Mouse (Mus musculus) neural tube, embryonic 12.5 days (tissue): ENCODE measurements around the gene 2900026A02Rik. TPM values are rescaled to one million over a fixed set of nuclear protein-coding genes. Genes with fewer than 3 reads are reported as not detected.

ENCODE experiments used
- ATAC-seq: fragments of 200-750 bp; cut with Nextera tagmentation; 2 replicates; pipeline ENCODE4 v1.8.0; 2017; ENCODE audit warnings: low read depth, mild to moderate bottlenecking, moderate TSS enrichment, moderate library complexity; ENCODE audit not compliant: low FRiP score
- H3K27ac ChIP-seq: fragments of 300-500 bp; sonication (generic); 2 replicates; pipeline ENCODE4 v1.5.1; 2016
- H3K27me3 ChIP-seq: fragments of 300-500 bp; sonication (generic); replicated peaks from 2 replicates; pipeline ENCODE4 v1.6.1; 2016; ENCODE audit warnings: mild to moderate bottlenecking
- H3K36me3 ChIP-seq: fragments of 300-500 bp; sonication (generic); 2 replicates; pipeline ENCODE4 v1.6.1; 2016; ENCODE audit warnings: mild to moderate bottlenecking
- H3K4me1 ChIP-seq: fragments of 300-500 bp; sonication (generic); 2 replicates; pipeline ENCODE4 v1.6.1; 2016
- H3K4me2 ChIP-seq: fragments of 300-500 bp; sonication (generic); replicated peaks from 2 replicates; pipeline ENCODE4 v1.6.1; 2016; ENCODE audit warnings: mild to moderate bottlenecking
- H3K4me3 ChIP-seq: fragments of 300-500 bp; sonication (generic); 2 replicates; pipeline ENCODE4 v1.5.1; 2016
- H3K9ac ChIP-seq: fragments of 300-500 bp; sonication (generic); 2 replicates; pipeline ENCODE4 v1.6.1; 2016; ENCODE audit warnings: mild to moderate bottlenecking
- H3K9me3 ChIP-seq: fragments of 300-500 bp; sonication (generic); 2 replicates; pipeline ENCODE4 v1.6.1; 2016; ENCODE audit warnings: mild to moderate bottlenecking
- WGBS: fragments of 180-500 bp; shearing (Covaris S2); methylation state at CpG from one replicate; pipeline ENCODE4 v1.1.7; 2016; 5-methylcytosine and 5-hydroxymethylcytosine counted together
- polyA plus RNA-seq: library from polyadenylated mRNA; unstranded; fragments of >200 nt; fragmentation: Nextera tagmentation; extraction: Ambion mirVana; gene quantifications from 2 replicates; pipeline ENCODE4 v1.2.1, GENCODE M21; 2016

Gene 2900026A02Rik
- polyA plus RNA-seq, 1 experiment from 2014 or later = 3.0 TPM

GRCm38 (mm10) chr5:113082356-113083168 lies 138.5 kb downstream of the 2900026A02Rik start:
- H3K27ac ChIP-seq = no peak overlapping the region
- H3K4me3 ChIP-seq = no peak overlapping the region
- no peaks in the 10 kb centered on the region for H3K27me3 ChIP-seq
- 71% methylated on average over 19 of the region's 19 CpGs for WGBS
- no peaks in the 10 kb centered on the region for H3K9me3 ChIP-seq
- no peak for ATAC-seq
- H3K36me3 ChIP-seq = no peaks in the 10 kb centered on the region
- no peak overlapping the region for H3K9ac ChIP-seq
- no peak overlapping the region for H3K4me2 ChIP-seq
- no peaks in the 10 kb centered on the region; the same call in 1 of the 2 replicates for H3K4me1 ChIP-seq

GRCm38 (mm10) chr5:113081439-113081838 lies 139.6 kb downstream of the 2900026A02Rik start, which contains the start of gene Crybb3:
Crybb3 (minus strand) TSS chr5:113081584.
- H3K27me3 ChIP-seq = no peaks in the 10 kb centered on the region
- H3K4me3 ChIP-seq = no peak within 1 kb of the TSS
- 86% methylated on average over 8 of the region's 8 CpGs for WGBS
- no peaks in the 10 kb centered on the region; the same call in 1 of the 2 replicates for H3K4me1 ChIP-seq
- H3K9ac ChIP-seq = no peak within 1 kb of the TSS
- H3K9me3 ChIP-seq = no peaks in the 10 kb centered on the region
- no peaks in the 10 kb centered on the region for H3K36me3 ChIP-seq
- H3K27ac ChIP-seq = no peak within 1 kb of the TSS
- ATAC-seq = no peak
- H3K4me2 ChIP-seq = no peak within 1 kb of the TSS

- Histone ChIP-seq H3K9ac (no peak overlapping the region), H3K27ac (no peak overlapping the region), H3K4me3 (no peak overlapping the region), H3K4me2 (no peak overlapping the region), H3K9me3 (no peaks in the 10 kb centered on the region), H3K36me3 (no peaks in the 10 kb centered on the region), H3K27me3 (no peaks in the 10 kb centered on the region), H3K4me1 (no peaks in the 10 kb centered on the region; the same call in 1 of the 2 replicates)
- ATAC-seq = no peak
- 92% methylated on average over 9 of the region's 9 CpGs for WGBS
Measured at GRCm38 (mm10) chr5:113081020-113081419, 140.0 kb downstream of the 2900026A02Rik start.

- Histone ChIP-seq H3K27me3 (no peaks in the 10 kb centered on the region), H3K9me3 (no peaks in the 10 kb centered on the region), H3K4me2 (peak overlapping the region; percentile 34), H3K27ac (no peak overlapping the region), H3K4me3 (no peak overlapping the region), H3K36me3 (no peaks in the 10 kb centered on the region), H3K4me1 (no peaks in the 10 kb centered on the region; the same call in 1 of the 2 replicates), H3K9ac (no peak overlapping the region)
- ATAC-seq = no peak
- WGBS = 21% methylated on average over 21 of the region's 21 CpGs
Measured at GRCm38 (mm10) chr5:113079783-113080182, 141.3 kb downstream of the 2900026A02Rik start.

- no peaks in the 10 kb centered on the region for H3K27me3 ChIP-seq
- no peak overlapping the region for H3K9ac ChIP-seq
- no peaks in the 10 kb centered on the region; the same call in 1 of the 2 replicates for H3K4me1 ChIP-seq
- H3K4me3 ChIP-seq = no peak overlapping the region
- 72% methylated on average over 5 of the region's 5 CpGs for WGBS
- no peak for ATAC-seq
- no peak overlapping the region for H3K4me2 ChIP-seq
- H3K9me3 ChIP-seq = no peaks in the 10 kb centered on the region
- no peak overlapping the region for H3K27ac ChIP-seq
- H3K36me3 ChIP-seq = no peaks in the 10 kb centered on the region
Measured at GRCm38 (mm10) chr5:113078686-113079085, 142.3 kb downstream of the 2900026A02Rik start.

- Histone ChIP-seq H3K4me2 (no peak within 1 kb of the TSS), H3K27ac (no peak within 1 kb of the TSS), H3K9ac (no peak within 1 kb of the TSS), H3K4me1 (no peaks in the 10 kb centered on the region), H3K4me3 (no peak within 1 kb of the TSS), H3K36me3 (no peaks in the 10 kb centered on the region), H3K9me3 (no peaks in the 10 kb centered on the region), H3K27me3 (0 out of 2 replicates have a peak, but pooled peaks cover 2% of the 10 kb centered on the region)
- no peak for ATAC-seq
Measured at GRCm38 (mm10) chr5:113070017-113070416, 151.0 kb downstream of the 2900026A02Rik start, which contains the start of gene Crybb2. Crybb2 (minus strand) TSS chr5:113070117.

- no peak overlapping the region for H3K27ac ChIP-seq
- no peak for ATAC-seq
- H3K9me3 ChIP-seq = no peaks in the 10 kb centered on the region
- 0 out of 2 replicates have a peak, but pooled peaks cover 5% of the 10 kb centered on the region for H3K27me3 ChIP-seq
- WGBS = 4% methylated on average over 16 of the region's 16 CpGs
- no peaks in the 10 kb centered on the region for H3K36me3 ChIP-seq
- H3K4me1 ChIP-seq = 0 out of 2 replicates have a peak, but pooled peaks cover 2% of the 10 kb centered on the region
- no peak overlapping the region for H3K4me3 ChIP-seq
- no peak overlapping the region for H3K9ac ChIP-seq
- no peak overlapping the region for H3K4me2 ChIP-seq
Measured at GRCm38 (mm10) chr5:113054308-113054707, 166.7 kb downstream of the 2900026A02Rik start.

GRCm38 (mm10) chr5:113050581-113051185 lies 170.4 kb downstream of the 2900026A02Rik start:
- H3K4me2 ChIP-seq = no peak overlapping the region
- H3K4me1 ChIP-seq = peaks cover 2% of the 10 kb centered on the region; the same call in 1 of the 2 replicates
- H3K4me3 ChIP-seq = no peak overlapping the region
- no peaks in the 10 kb centered on the region for H3K9me3 ChIP-seq
- ATAC-seq = no peak
- WGBS = 56% methylated on average over 7 of the region's 7 CpGs
- H3K27ac ChIP-seq = no peak overlapping the region
- H3K36me3 ChIP-seq = no peaks in the 10 kb centered on the region
- no peak overlapping the region for H3K9ac ChIP-seq
- H3K27me3 ChIP-seq = 0 out of 2 replicates have a peak, but pooled peaks cover 5% of the 10 kb centered on the region

- Histone ChIP-seq H3K4me3 (no peak overlapping the region), H3K27ac (no peak overlapping the region), H3K4me1 (peaks cover 8% of the 10 kb centered on the region; the same call in 1 of the 2 replicates), H3K36me3 (no peaks in the 10 kb centered on the region), H3K9ac (no peak overlapping the region), H3K4me2 (no peak overlapping the region), H3K27me3 (0 out of 2 replicates have a peak, but pooled peaks cover 2% of the 10 kb centered on the region), H3K9me3 (no peaks in the 10 kb centered on the region)
- ATAC-seq = no peak
Measured at GRCm38 (mm10) chr5:113049876-113050275, 171.2 kb downstream of the 2900026A02Rik start.

- H3K9ac ChIP-seq = no peak overlapping the region
- H3K4me2 ChIP-seq = no peak overlapping the region
- no peak overlapping the region for H3K27ac ChIP-seq
- H3K4me3 ChIP-seq = no peak overlapping the region
- H3K9me3 ChIP-seq = no peaks in the 10 kb centered on the region
- 84% methylated on average over 10 of the region's 10 CpGs for WGBS
- H3K27me3 ChIP-seq = no peaks in the 10 kb centered on the region
- no peaks in the 10 kb centered on the region for H3K36me3 ChIP-seq
- no peak for ATAC-seq
- peaks cover 24% of the 10 kb centered on the region for H3K4me1 ChIP-seq
Measured at GRCm38 (mm10) chr5:113045511-113046273, 175.3 kb downstream of the 2900026A02Rik start.

- Histone ChIP-seq H3K27me3 (no peaks in the 10 kb centered on the region), H3K36me3 (no peaks in the 10 kb centered on the region), H3K9ac (no peak overlapping the region), H3K4me2 (no peak overlapping the region), H3K4me3 (no peak overlapping the region), H3K27ac (no peak overlapping the region), H3K9me3 (no peaks in the 10 kb centered on the region), H3K4me1 (peaks cover 27% of the 10 kb centered on the region)
- WGBS = 82% methylated on average over 8 of the region's 8 CpGs
- no peak for ATAC-seq
Measured at GRCm38 (mm10) chr5:113043531-113043930, 177.5 kb downstream of the 2900026A02Rik start.
